Mouse (Mus musculus): ENCODE measurements at regions not wholly inside any gene's neighbourhood (a gene's known extent, or its start where the extent isn't known, plus 50 kb on each side); places are given as distances from the start of the nearest gene placed in this dataset.

DNA sequence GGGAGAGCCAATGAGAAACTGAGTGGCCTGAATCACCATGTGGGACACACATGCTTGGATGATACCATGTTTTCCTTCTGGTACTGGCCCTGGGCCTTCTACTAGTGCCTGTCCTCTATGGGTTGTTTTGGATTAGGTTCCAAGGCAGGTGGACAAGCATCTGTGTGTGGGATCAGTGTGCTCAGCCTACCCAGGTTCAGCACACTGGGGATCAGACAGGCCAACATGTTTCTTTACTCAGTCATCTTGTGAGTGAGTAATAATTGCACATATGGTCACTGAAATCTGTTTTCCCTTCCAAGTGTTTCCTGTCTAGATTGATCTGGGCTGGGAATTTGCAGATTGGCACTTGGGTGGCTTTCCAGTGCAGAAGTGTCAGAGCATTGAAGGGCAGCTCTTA is 346.6 kb upstream of the Tmc3 start:
- no peak overlapping the region for H3K4me2 ChIP-seq (replicated peaks)
- no peak for ATAC-seq (ENCODE audit: low FRiP score, low read depth)
- H3K4me3 ChIP-seq: no peak overlapping the region
- H3K4me1 ChIP-seq: no peaks in the 10 kb centered on the region
- no peaks in the 10 kb centered on the region for H3K27me3 ChIP-seq
- no peak overlapping the region for H3K27ac ChIP-seq (replicated peaks)
- H3K36me3 ChIP-seq: no peaks in the 10 kb centered on the region
- no peaks in the 10 kb centered on the region for H3K9me3 ChIP-seq
- no peak overlapping the region for H3K9ac ChIP-seq (replicated peaks)

GRCm38 (mm10) chr7:83242233-83242632 is 342.5 kb upstream of the Tmc3 start:
- Histone ChIP-seq H3K36me3 (no peaks in the 10 kb centered on the region), H3K4me3 (no peak overlapping the region), H3K27me3 (no peaks in the 10 kb centered on the region), H3K4me1 (no peaks in the 10 kb centered on the region), H3K4me2 (replicated peaks) (no peak overlapping the region), H3K9ac (replicated peaks) (no peak overlapping the region), H3K27ac (replicated peaks) (no peak overlapping the region), H3K9me3 (no peaks in the 10 kb centered on the region)
- WGBS: 53% methylated on average over 3 of the region's 3 CpGs
- no peak for ATAC-seq (ENCODE audit: low FRiP score, low read depth)

DNA sequence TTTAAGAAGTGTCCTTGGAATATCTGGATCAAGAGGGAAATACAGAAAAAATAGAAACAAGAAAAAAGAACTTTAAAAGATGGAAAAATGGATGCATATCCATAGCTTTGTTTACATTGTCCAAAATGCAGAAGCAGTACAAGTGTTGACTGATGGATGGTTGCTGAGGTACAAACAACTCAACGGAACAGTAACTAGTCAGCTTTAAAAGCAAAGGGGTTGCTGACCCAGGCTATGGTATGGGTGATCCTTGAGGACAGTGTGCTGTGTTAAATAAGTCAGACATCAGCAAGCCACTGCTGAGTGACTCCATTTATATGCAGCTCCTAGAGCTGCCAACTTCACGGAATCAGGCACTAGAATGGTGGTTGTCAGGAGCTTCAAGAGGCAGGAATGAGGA is 338.9 kb upstream of the Tmc3 start:
- Histone ChIP-seq H3K9ac (replicated peaks) (no peak overlapping the region), H3K4me1 (no peaks in the 10 kb centered on the region), H3K27ac (replicated peaks) (no peak overlapping the region), H3K36me3 (no peaks in the 10 kb centered on the region), H3K4me3 (no peak overlapping the region), H3K9me3 (no peaks in the 10 kb centered on the region), H3K4me2 (replicated peaks) (no peak overlapping the region), H3K27me3 (no peaks in the 10 kb centered on the region)
- no peak for ATAC-seq (ENCODE audit: low FRiP score, low read depth)
- WGBS: 80% methylated on average over 2 of the region's 2 CpGs

- no peak overlapping the region for H3K9ac ChIP-seq (replicated peaks)
- H3K4me2 ChIP-seq (replicated peaks): no peak overlapping the region
- H3K27ac ChIP-seq (replicated peaks): no peak overlapping the region
- no peak overlapping the region for H3K4me3 ChIP-seq
- no peaks in the 10 kb centered on the region for H3K27me3 ChIP-seq
- H3K36me3 ChIP-seq: no peaks in the 10 kb centered on the region
- 84% methylated on average over 8 of the region's 8 CpGs for WGBS
- H3K9me3 ChIP-seq: no peaks in the 10 kb centered on the region
- ATAC-seq (ENCODE audit: low FRiP score, low read depth): no peak
- H3K4me1 ChIP-seq: no peaks in the 10 kb centered on the region
Observed at GRCm38 (mm10) chr7:83251995-83252563, 332.6 kb upstream of the Tmc3 start.

DNA sequence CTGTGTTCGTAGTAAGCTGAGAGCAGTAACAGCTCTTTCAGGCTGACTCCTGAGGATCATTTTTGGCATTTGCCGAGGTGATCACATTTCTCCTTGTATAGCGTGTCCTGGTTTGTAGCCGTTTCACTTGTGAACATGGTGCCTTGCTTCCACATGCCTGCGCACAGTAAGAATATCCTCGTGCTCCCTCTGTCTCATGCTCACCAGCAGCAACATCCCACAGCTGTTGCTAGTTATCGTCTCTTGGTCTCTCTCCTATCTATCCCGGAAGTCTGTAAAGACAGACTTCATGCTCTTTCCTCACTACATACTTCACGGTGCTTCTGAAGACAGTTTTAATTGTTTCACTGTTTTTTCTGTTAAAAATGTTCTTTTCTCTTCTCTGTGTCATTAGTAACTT is 331.7 kb upstream of the Tmc3 start:
- Histone ChIP-seq H3K4me1 (no peaks in the 10 kb centered on the region), H3K9me3 (no peaks in the 10 kb centered on the region), H3K36me3 (no peaks in the 10 kb centered on the region), H3K27ac (replicated peaks) (no peak overlapping the region), H3K4me2 (replicated peaks) (no peak overlapping the region), H3K27me3 (no peaks in the 10 kb centered on the region), H3K9ac (replicated peaks) (no peak overlapping the region), H3K4me3 (no peak overlapping the region)
- ATAC-seq (ENCODE audit: low FRiP score, low read depth): no peak
- 89% methylated on average over 9 of the region's 9 CpGs for WGBS

DNA sequence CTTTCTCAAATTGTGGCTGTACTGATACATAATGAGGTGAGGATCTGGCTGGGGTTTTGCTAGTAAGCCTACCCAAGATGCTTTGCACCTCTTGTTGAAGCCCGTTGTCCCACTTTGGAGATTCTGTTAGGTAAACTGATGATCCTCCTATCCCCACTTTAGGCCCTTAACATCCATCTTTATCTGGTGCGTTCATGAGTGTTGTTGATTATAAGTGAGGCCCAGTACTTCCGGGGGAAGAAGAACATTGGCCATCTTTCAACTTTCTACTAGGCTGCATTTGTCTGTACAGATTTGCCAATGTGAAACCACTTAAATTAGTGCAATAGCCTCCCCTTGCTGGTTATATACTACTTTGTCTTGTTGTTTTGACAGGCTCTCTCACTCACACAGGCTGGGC is 331.3 kb upstream of the Tmc3 start:
- Histone ChIP-seq H3K4me1 (no peaks in the 10 kb centered on the region), H3K27ac (replicated peaks) (no peak overlapping the region), H3K27me3 (no peaks in the 10 kb centered on the region), H3K4me3 (no peak overlapping the region), H3K4me2 (replicated peaks) (no peak overlapping the region), H3K9me3 (no peaks in the 10 kb centered on the region), H3K9ac (replicated peaks) (no peak overlapping the region), H3K36me3 (no peaks in the 10 kb centered on the region)
- 94% methylated on average over 3 of the region's 3 CpGs for WGBS
- no peak for ATAC-seq (ENCODE audit: low FRiP score, low read depth)

GRCm38 (mm10) chr7:83254411-83254810 is 330.3 kb upstream of the Tmc3 start:
- no peak overlapping the region for H3K9ac ChIP-seq (replicated peaks)
- no peak overlapping the region for H3K4me2 ChIP-seq (replicated peaks)
- no peaks in the 10 kb centered on the region for H3K9me3 ChIP-seq
- 91% methylated on average over 4 of the region's 4 CpGs for WGBS
- no peak overlapping the region for H3K4me3 ChIP-seq
- H3K27ac ChIP-seq (replicated peaks): no peak overlapping the region
- H3K36me3 ChIP-seq: no peaks in the 10 kb centered on the region
- ATAC-seq (ENCODE audit: low FRiP score, low read depth): no peak
- H3K27me3 ChIP-seq: no peaks in the 10 kb centered on the region
- H3K4me1 ChIP-seq: no peaks in the 10 kb centered on the region

- H3K27ac ChIP-seq (replicated peaks): no peak overlapping the region
- H3K4me1 ChIP-seq: no peaks in the 10 kb centered on the region
- H3K4me2 ChIP-seq (replicated peaks): no peak overlapping the region
- WGBS: 84% methylated on average over 6 of the region's 6 CpGs
- no peak for ATAC-seq (ENCODE audit: low FRiP score, low read depth)
- H3K9ac ChIP-seq (replicated peaks): no peak overlapping the region
- no peak overlapping the region for H3K4me3 ChIP-seq
- H3K9me3 ChIP-seq: no peaks in the 10 kb centered on the region
- H3K27me3 ChIP-seq: no peaks in the 10 kb centered on the region
- no peaks in the 10 kb centered on the region for H3K36me3 ChIP-seq
Observed at GRCm38 (mm10) chr7:83256236-83256784, 328.4 kb upstream of the Tmc3 start.

DNA sequence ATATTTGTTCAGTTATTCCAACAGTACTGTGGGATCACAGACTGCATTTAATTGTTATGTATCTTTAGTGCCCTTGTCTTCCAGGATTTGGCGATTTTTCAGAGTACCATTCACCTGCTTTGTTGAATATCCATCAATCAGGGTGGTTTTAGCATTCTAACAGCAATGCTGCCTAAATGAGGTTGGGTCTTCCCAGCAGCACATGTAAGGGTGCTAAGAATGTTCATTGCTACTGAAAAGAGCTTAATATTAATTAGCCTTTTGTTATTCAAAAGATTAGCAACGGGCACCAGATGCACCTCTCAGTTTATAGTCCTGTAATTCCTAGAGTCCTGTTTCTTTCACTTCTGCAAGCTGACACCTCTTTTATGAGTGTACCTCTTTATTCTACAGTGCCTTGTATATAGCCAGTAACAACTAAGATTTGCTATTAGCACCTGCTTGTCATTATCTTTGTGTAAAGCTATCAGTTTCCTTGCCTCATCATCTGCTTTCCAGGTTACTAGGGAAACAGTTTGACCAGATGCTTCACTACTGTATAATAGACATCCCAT is 326.3 kb upstream of the Tmc3 start:
- no peak overlapping the region for H3K9ac ChIP-seq (replicated peaks)
- H3K4me2 ChIP-seq (replicated peaks): no peak overlapping the region
- WGBS: 60% methylated on average over 2 of the region's 2 CpGs
- no peaks in the 10 kb centered on the region for H3K27me3 ChIP-seq
- H3K36me3 ChIP-seq: no peaks in the 10 kb centered on the region
- ATAC-seq (ENCODE audit: low FRiP score, low read depth): no peak
- H3K4me3 ChIP-seq: no peak overlapping the region
- H3K4me1 ChIP-seq: no peaks in the 10 kb centered on the region
- H3K27ac ChIP-seq (replicated peaks): no peak overlapping the region
- H3K9me3 ChIP-seq: no peaks in the 10 kb centered on the region

GRCm38 (mm10) chr7:83261489-83261888 is 323.2 kb upstream of the Tmc3 start:
- no peak overlapping the region for H3K9ac ChIP-seq (replicated peaks)
- H3K27me3 ChIP-seq: no peaks in the 10 kb centered on the region
- no peaks in the 10 kb centered on the region for H3K36me3 ChIP-seq
- H3K4me2 ChIP-seq (replicated peaks): no peak overlapping the region
- no peak for ATAC-seq (ENCODE audit: low FRiP score, low read depth)
- no peak overlapping the region for H3K27ac ChIP-seq (replicated peaks)
- no peaks in the 10 kb centered on the region for H3K9me3 ChIP-seq
- no peak overlapping the region for H3K4me3 ChIP-seq
- no peaks in the 10 kb centered on the region for H3K4me1 ChIP-seq

- H3K27me3 ChIP-seq: no peaks in the 10 kb centered on the region
- no peak for ATAC-seq (ENCODE audit: low FRiP score, low read depth)
- no peak overlapping the region for H3K4me2 ChIP-seq (replicated peaks)
- no peak overlapping the region for H3K4me3 ChIP-seq
- no peak overlapping the region for H3K9ac ChIP-seq (replicated peaks)
- no peak overlapping the region for H3K27ac ChIP-seq (replicated peaks)
- H3K9me3 ChIP-seq: no peaks in the 10 kb centered on the region
- 40% methylated on average over 5 of the region's 5 CpGs for WGBS
- 0 out of 2 replicates have a peak, but pooled peaks cover 3% of the 10 kb centered on the region for H3K4me1 ChIP-seq
- H3K36me3 ChIP-seq: no peaks in the 10 kb centered on the region
Observed at GRCm38 (mm10) chr7:83289915-83290773, 294.6 kb upstream of the Tmc3 start.

DNA sequence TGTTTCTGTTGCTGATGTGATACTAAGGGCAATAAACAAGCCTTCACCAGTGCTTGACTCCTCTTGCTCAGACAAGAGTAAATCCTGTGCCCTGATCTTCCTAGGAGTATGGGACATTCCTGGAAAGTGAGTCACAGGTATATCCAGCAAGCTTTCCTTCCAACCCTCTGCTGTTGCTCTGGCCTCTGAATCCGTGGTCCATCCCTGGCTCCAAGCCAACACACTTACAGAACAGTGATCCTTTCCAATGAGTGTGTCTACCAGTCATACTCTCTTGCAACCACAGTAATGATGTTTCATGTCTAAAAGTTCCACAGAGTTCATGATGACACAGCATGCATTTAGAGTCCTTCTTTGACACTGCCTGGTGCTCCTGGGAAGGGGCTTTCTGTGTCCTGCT is 277.6 kb upstream of the Tmc3 start:
- ATAC-seq (ENCODE audit: low FRiP score, low read depth): no peak
- Histone ChIP-seq H3K36me3 (no peaks in the 10 kb centered on the region), H3K9ac (replicated peaks) (no peak overlapping the region), H3K4me2 (replicated peaks) (no peak overlapping the region), H3K9me3 (no peaks in the 10 kb centered on the region), H3K4me1 (no peaks in the 10 kb centered on the region), H3K4me3 (no peak overlapping the region), H3K27me3 (no peaks in the 10 kb centered on the region), H3K27ac (replicated peaks) (no peak overlapping the region)
- 73% methylated on average over 1 of the region's 1 CpGs for WGBS

All from midbrain, embryonic 12.5 days (tissue).